Mouse (Mus musculus) Patski (cell line): Measurements from ENCODE around the gene Fgfr2. TPM values are rescaled to one million over a fixed set of nuclear protein-coding genes. Genes with fewer than 3 reads are reported as not detected.
A peak's percentile ranks its signal among the peaks of the same experiment; 100 is the strongest.

Source experiments
- ATAC-seq: fragments of 100-300 bp; one replicate; pipeline ENCODE4 v1.8.0; 2021
- CTCF ChIA-PET: fragments of 350-600 bp; sonication (Branson Sonifier 250); formaldehyde crosslinking; loops from one replicate; lab custom pipeline; 2022; ENCODE audit warnings: inconsistent platforms; lab: Charles Lee
- POLR2A ChIA-PET: fragments of 350-600 bp; sonication (Branson Sonifier 250); formaldehyde crosslinking; loops from one replicate; lab custom pipeline; 2022; ENCODE audit warnings: antibody characterized with exemption, inconsistent platforms; lab: Charles Lee
- DNase-seq: peaks from one replicate; pipeline ENCODE4 v3.0.0-alpha.2; 2011; ENCODE audit warnings: low read depth, low spot score
- H3K27me3 ChIP-seq: fragments of 371-371 bp; one replicate; pipeline ENCODE4 v1.5.1; 2021
- CTCF ChIP-seq: fragments of 100-300 bp; IDR thresholded peaks from one replicate; pipeline ENCODE4 v1.5.1; 2021
- in situ Hi-C: fragments of 300-500 bp; cut with MboI; formaldehyde crosslinking; loops from 3 replicates; pipeline ENCODE4 v1.11.1; 2018; ENCODE audit warnings: low pct_unique_long_range_greater_than_20kb, mixed read lengths
- polyA plus RNA-seq: library from polyadenylated mRNA; unstranded; gene quantifications from one replicate; pipeline ENCODE4 v1.2.3, GENCODE M21; 2021

Fgfr2 gene
- polyA plus RNA-seq, 1 experiment from 2014 or later: 48.8 TPM

- no peak for TF ChIP-seq CTCF
- DNase-seq: no peak
- peak; percentile 8 for ATAC-seq
- ChIA-PET POLR2A (interaction anchor here (0.8 kb wide), 1 partner anchor 20 kb away, joined by 7 read pairs; no protein-coding TSS in a partner anchor), CTCF (no interaction called here)
- in situ Hi-C loops: no loop called here
- no peaks in the 10 kb centered on the region for H3K27me3 ChIP-seq
These were observed 2824.1 kb downstream of the Fgfr2 start for GRCm38 (mm10) chr7:130298926-130299594.

DNA sequence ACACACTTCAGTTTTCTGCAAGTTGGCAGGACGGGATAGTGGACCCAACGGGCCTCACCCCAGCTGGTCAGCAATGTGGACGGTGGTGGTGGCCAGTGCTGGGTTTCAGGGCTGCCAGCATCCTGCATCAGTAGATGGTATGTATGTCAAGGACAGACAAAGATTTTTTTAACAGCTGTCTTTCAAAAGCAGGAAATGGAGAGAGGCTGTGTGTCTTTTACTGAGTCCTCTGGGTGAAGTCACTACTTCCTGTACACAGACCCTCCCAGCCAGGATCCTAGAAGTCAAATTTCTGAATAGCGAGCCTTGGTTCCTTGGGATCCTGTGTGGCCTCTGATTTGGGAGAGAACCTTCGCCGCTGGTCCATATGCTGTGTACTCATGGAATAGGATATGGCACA, 2832.0 kb downstream of the Fgfr2 start:
- ATAC-seq (no peak), DNase-seq (no peak)
- in situ Hi-C loops: no loop called here
- no peak for TF ChIP-seq CTCF
- ChIA-PET POLR2A (no interaction called here), CTCF (no interaction called here)
- no peaks in the 10 kb centered on the region for H3K27me3 ChIP-seq

DNA sequence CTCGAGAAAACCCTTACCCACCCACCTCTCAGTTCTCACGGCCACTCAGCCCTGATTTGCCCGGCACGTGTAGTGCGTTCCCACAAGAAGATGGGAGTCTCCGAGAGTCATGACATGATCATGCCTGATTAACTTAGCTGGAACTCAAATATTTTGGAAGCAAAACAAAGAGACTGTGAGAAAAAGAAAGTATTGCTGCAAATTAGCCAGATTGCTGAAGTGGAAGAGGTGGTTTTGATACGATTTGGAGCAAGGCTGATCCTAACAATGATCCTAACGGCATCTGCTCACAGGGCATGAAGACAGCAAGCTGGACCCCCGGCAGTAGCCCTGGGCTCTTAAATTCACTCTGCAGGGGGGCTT, 2833.7 kb downstream of the Fgfr2 start:
- H3K27me3 ChIP-seq: no peaks in the 10 kb centered on the region
- no peak for TF ChIP-seq CTCF
- DNase-seq (peak; percentile 53), ATAC-seq (no peak)
- in situ Hi-C loops: no loop called here
- ChIA-PET CTCF (interaction anchor here (0.6 to 1.4 kb wide), 2 partner anchors 31 to 137 kb away, joined by 3 to 4 read pairs; no protein-coding TSS in a partner anchor), POLR2A (interaction anchor here (0.6 to 0.7 kb wide), 2 partner anchors 25 to 131 kb away, joined by 3 to 5 read pairs; no protein-coding TSS in a partner anchor)

GRCm38 (mm10) chr7:130288719-130289427, 2834.3 kb downstream of the Fgfr2 start:
- no peak for TF ChIP-seq CTCF
- H3K27me3 ChIP-seq: no peaks in the 10 kb centered on the region
- POLR2A ChIA-PET: interaction anchor here (0.6 kb wide), 1 partner anchor 26 kb away, joined by 3 read pairs; no protein-coding TSS in a partner anchor
- peak; percentile 67 for ATAC-seq
- in situ Hi-C loops: no loop called here
- DNase-seq: peak; percentile 47
- CTCF ChIA-PET: interaction anchor here (0.6 to 1.5 kb wide), 3 partner anchors 10 to 138 kb away, joined by 3 to 4 read pairs (median 3); no protein-coding TSS in a partner anchor

DNA sequence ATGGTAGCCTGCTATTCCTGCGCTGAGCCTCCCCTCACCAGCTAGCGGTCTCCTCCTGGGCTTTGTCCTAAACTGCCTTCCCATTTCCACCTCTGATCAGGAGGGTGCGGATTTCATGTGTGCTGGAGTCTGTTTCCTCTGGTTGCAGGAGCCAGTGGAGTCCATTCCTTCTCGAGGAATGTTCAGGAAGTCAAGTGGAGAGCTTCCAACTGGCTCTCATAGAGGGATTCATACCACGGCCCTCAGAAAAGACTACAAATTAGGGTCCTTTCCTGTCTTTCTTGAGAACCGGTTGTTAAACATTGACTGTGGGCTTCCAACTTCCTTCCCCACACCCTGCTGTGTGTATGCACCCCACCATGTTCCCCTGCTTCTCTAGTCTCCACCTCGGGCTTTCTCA, 2834.9 kb downstream of the Fgfr2 start:
- POLR2A ChIA-PET: no interaction called here
- ATAC-seq: no peak
- no peaks in the 10 kb centered on the region for H3K27me3 ChIP-seq
- CTCF ChIA-PET: interaction anchor here (1.5 kb wide), 1 partner anchor 9 kb away, joined by 3 read pairs; no protein-coding TSS in a partner anchor
- no peak for DNase-seq
- no peak for TF ChIP-seq CTCF
- in situ Hi-C loops: no loop called here

- ChIA-PET CTCF (interaction anchor here (0.6 to 0.9 kb wide), 2 partner anchors 9 kb away, joined by 3 read pairs; no protein-coding TSS in a partner anchor), POLR2A (interaction anchor here (0.6 kb wide), 3 partner anchors 20 to 221 kb away, joined by 3 to 7 read pairs (median 4); no protein-coding TSS in a partner anchor)
- no peak for DNase-seq
- ATAC-seq: no peak
- in situ Hi-C loops: no loop called here
- H3K27me3 ChIP-seq: no peaks in the 10 kb centered on the region
- no peak for TF ChIP-seq CTCF
These were observed 2844.1 kb downstream of the Fgfr2 start for GRCm38 (mm10) chr7:130278738-130279705.

DNA sequence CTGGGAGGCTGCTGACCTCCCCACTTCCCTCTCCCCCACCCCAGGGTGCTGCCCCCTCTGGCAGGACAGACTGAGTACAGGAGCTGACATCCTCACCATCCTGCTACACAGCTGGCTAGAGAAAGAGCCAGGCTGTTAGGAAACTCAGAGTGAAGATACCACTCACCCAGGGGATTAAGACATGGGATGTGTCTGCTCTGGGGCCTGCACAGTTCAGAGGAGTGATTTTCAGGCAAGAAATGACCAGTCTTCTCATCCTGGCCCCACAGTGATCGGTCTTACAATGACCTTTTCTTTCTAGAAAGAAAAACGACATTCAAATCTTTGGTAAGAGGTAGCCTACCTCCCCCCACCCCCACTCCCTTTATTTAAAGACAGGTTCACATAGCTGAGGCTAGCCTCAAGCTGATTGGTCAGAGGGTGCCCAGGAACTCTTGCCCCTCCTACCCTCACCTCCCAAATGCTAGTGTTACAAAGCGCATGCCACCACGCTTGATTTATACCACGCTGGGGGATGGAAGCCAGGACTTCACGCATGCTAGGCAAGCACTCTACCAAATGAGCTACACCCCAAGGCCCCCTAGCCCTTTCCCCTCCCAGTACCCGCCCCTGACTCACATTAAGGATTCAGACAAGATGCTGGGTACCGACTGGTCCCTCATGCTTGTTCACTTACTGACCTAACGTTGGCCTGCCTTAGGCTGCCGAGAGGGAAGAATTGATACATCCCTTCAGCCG, 2845.0 kb downstream of the Fgfr2 start:
- TF ChIP-seq CTCF: no peak
- CTCF ChIA-PET: interaction anchor here (0.6 kb wide), 1 partner anchor 9 kb away, joined by 3 read pairs; no protein-coding TSS in a partner anchor
- in situ Hi-C loops: no loop called here
- ATAC-seq: no peak
- POLR2A ChIA-PET: interaction anchor here (0.6 kb wide), 1 partner anchor 222 kb away, joined by 3 read pairs; no protein-coding TSS in a partner anchor
- no peak for DNase-seq
- H3K27me3 ChIP-seq: no peaks in the 10 kb centered on the region

GRCm38 (mm10) chr7:130273265-130273664, 2849.9 kb downstream of the Fgfr2 start:
- peak; percentile 31 for DNase-seq
- ATAC-seq: peak; percentile 86
- POLR2A ChIA-PET: no interaction called here
- CTCF ChIA-PET: interaction anchor here (0.8 to 1.5 kb wide), 10 partner anchors 12 to 639 kb away, joined by 3 to 4 read pairs (median 3); no protein-coding TSS in a partner anchor
- no peak for TF ChIP-seq CTCF
- in situ Hi-C loops: no loop called here
- H3K27me3 ChIP-seq: no peaks in the 10 kb centered on the region

GRCm38 (mm10) chr7:130270807-130271206, 2852.3 kb downstream of the Fgfr2 start:
- no peak for TF ChIP-seq CTCF
- in situ Hi-C loops: no loop called here
- ChIA-PET POLR2A (no interaction called here), CTCF (interaction anchor here (1.4 to 1.6 kb wide), 2 partner anchors 110 to 617 kb away, joined by 5 read pairs; no protein-coding TSS in a partner anchor)
- ATAC-seq: no peak
- DNase-seq: no peak
- H3K27me3 ChIP-seq: no peaks in the 10 kb centered on the region
